Mouse (Mus musculus) stomach, embryonic 15.5 days (tissue): ENCODE measurements around the gene Tnni3. TPM values are rescaled to one million over a fixed set of nuclear protein-coding genes. Genes with fewer than 3 reads are reported as not detected.

Source experiments
- ATAC-seq: fragments of 200-750 bp; cut with Nextera tagmentation; 2 replicates; pipeline ENCODE4 v1.8.0; 2017; ENCODE audit warnings: low read depth, moderate number of reproducible peaks, moderate TSS enrichment; ENCODE audit not compliant: insufficient read depth, low FRiP score
- H3K27ac ChIP-seq: fragments of 300-500 bp; sonication (generic); 2 replicates; pipeline ENCODE4 v1.5.1; 2015; ENCODE audit warnings: mild to moderate bottlenecking, inconsistent platforms
- H3K27me3 ChIP-seq: fragments of 300-500 bp; sonication (generic); replicated peaks from 2 replicates; pipeline ENCODE4 v1.6.1; 2015; ENCODE audit warnings: inconsistent platforms
- H3K36me3 ChIP-seq: fragments of 300-500 bp; sonication (generic); 2 replicates; pipeline ENCODE4 v1.6.1; 2015; ENCODE audit warnings: inconsistent platforms
- H3K4me1 ChIP-seq: fragments of 300-500 bp; sonication (generic); 2 replicates; pipeline ENCODE4 v1.6.1; 2015; ENCODE audit warnings: inconsistent platforms
- H3K4me2 ChIP-seq: fragments of 300-500 bp; sonication (generic); 2 replicates; pipeline ENCODE4 v1.6.1; 2015; ENCODE audit warnings: mild to moderate bottlenecking, inconsistent platforms
- H3K4me3 ChIP-seq: fragments of 300-500 bp; sonication (generic); replicated peaks from 2 replicates; pipeline ENCODE4 v1.5.1; 2015; ENCODE audit warnings: inconsistent platforms
- H3K9ac ChIP-seq: fragments of 300-500 bp; sonication (generic); 2 replicates; pipeline ENCODE4 v1.6.1; 2015; ENCODE audit warnings: inconsistent platforms
- H3K9me3 ChIP-seq: fragments of 300-500 bp; sonication (generic); 2 replicates; pipeline ENCODE4 v1.6.1; 2016; ENCODE audit warnings: inconsistent platforms
- WGBS: fragments of 180-500 bp; shearing (Covaris S2); methylation state at CpG from one replicate; pipeline ENCODE4 v1.1.7; 2015; 5-methylcytosine and 5-hydroxymethylcytosine counted together
- polyA plus RNA-seq: library from polyadenylated mRNA; unstranded; fragments of >200 nt; fragmentation: Nextera tagmentation; extraction: Ambion mirVana; gene quantifications from 2 replicates; pipeline ENCODE4 v1.2.1, GENCODE M21; 2015

The Tnni3 gene
- polyA plus RNA-seq, 1 experiment from 2014 or later: 6.4 TPM

DNA sequence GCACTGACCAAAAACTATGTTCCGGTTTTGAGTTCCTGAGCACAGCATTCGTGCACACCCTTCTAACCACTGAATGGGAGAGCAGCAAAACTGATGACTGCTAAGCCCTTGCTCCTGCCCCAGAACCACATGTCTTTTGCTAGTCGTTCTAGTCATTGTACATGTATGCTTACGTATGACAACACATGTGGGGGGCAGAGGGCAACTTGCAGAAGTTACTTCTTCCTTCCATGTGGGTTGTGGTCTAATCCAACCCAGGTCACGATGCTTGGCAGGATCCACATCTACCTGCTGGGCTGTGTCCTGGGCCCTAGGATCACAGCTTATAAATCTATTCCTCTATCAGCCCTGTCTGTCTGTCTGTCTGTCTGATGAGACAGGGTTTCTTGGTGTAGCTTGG is 20.2 kb downstream of the Tnni3 start:
- H3K9me3 ChIP-seq: no peaks in the 10 kb centered on the region
- H3K4me2 ChIP-seq: no peak overlapping the region
- no peak overlapping the region for H3K4me3 ChIP-seq
- 78% methylated on average over 5 of the region's 5 CpGs for WGBS
- H3K27me3 ChIP-seq: no peaks in the 10 kb centered on the region
- no peaks in the 10 kb centered on the region for H3K36me3 ChIP-seq
- no peak overlapping the region for H3K9ac ChIP-seq
- H3K27ac ChIP-seq: no peak overlapping the region
- peaks cover 10% of the 10 kb centered on the region; the same call in 1 of the 2 replicates for H3K4me1 ChIP-seq
- no peak for ATAC-seq

GRCm38 (mm10) chr7:4503100-4503499 is 20.9 kb downstream of the Tnni3 start:
- H3K4me1 ChIP-seq: peaks cover 17% of the 10 kb centered on the region
- no peak overlapping the region for H3K4me3 ChIP-seq
- H3K9ac ChIP-seq: no peak overlapping the region
- no peaks in the 10 kb centered on the region for H3K36me3 ChIP-seq
- H3K27ac ChIP-seq: peak overlapping the region; percentile 59; the same call in 1 of the 2 replicates
- 84% methylated on average over 4 of the region's 4 CpGs for WGBS
- no peaks in the 10 kb centered on the region for H3K9me3 ChIP-seq
- ATAC-seq: no peak
- H3K4me2 ChIP-seq: no peak overlapping the region
- no peaks in the 10 kb centered on the region for H3K27me3 ChIP-seq

DNA sequence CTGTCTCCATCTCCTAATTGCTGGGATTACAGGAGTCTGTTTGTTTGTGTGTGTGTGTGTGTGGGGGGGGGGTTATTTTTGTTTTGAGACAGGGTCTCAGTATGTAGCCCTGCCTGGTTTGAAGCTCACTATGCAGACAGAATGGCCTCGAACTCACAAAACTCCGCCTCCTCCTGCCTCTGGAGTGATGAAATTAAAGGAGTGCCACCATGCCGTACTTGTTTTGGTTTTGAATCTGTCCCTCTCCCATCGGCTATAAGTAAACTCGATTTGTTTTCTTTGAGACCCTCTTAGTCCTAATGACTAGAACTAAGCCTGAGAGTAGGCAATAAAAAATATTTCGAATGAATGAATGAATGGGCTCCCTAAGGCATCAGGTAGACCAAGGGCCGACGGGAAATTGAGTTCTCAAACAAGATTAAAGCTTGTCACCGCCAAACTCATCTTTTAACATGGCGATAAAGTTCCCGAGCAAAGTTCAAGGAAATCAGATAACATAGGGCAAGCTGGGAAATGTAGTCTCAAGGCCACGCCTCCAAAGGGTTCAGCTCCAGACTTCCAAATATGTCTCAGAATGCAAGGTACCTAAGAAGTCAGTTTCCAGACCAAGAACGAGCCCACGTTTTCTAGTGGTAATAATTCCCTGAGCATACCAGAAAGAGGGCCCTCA is 21.5 kb downstream of the Tnni3 start:
- H3K4me1 ChIP-seq: peaks cover 21% of the 10 kb centered on the region
- no peaks in the 10 kb centered on the region for H3K36me3 ChIP-seq
- peak overlapping the region; percentile 94 for H3K27ac ChIP-seq
- WGBS: 8% methylated on average over 14 of the region's 14 CpGs
- no peak for ATAC-seq
- no peak overlapping the region for H3K9ac ChIP-seq
- H3K4me2 ChIP-seq: peak overlapping the region; percentile 62
- H3K9me3 ChIP-seq: no peaks in the 10 kb centered on the region
- H3K4me3 ChIP-seq: peak overlapping the region; percentile 93
- no peaks in the 10 kb centered on the region for H3K27me3 ChIP-seq

DNA sequence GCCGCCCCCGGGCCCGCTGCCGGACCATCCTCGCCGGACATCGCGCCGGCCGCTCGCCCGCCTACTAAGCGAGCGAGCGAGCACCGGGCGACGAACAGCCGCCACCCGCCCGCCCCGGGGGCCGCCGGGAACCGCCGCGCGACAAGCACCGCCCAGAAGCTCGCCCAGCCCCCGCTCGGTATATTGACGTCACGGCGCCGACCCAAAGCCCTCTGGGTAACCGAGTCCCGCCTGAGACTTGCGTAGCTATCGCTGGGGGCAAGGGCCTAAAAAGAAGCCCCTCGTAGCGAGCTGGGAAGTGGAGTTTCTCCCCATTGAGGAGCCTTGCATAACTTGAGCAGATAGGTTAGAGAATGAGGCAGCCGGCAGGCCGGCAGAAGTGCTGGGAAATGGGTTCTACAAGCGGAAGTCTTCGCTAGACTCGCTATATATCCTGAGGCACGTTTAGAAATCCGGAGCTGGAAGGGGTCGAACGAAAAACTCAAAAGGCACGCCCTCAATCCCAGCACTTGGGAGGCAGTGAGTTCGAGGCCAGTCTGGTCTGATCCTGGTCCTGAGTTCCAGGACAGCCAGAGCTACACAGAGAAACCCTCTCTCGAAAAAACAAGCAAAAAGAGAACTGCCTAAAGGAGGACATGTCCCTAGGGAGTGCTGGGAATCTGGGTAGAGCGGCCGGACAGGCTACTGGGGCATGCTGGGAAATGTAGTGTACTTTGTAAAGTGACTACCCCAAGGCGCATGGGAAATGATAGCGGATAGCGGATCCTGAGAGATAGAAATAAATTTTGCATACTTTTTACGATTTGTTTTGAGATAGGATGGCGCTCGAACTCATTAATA is 22.3 kb downstream of the Tnni3 start, which contains the start of gene Ppp1r12c:
Ppp1r12c (minus strand) TSS at position 123 of the 840 bp plus-strand sequence.
- peak within 1 kb of the TSS; percentile 94 for H3K27ac ChIP-seq
- no peaks in the 10 kb centered on the region for H3K36me3 ChIP-seq
- no peaks in the 10 kb centered on the region for H3K9me3 ChIP-seq
- H3K27me3 ChIP-seq: no peaks in the 10 kb centered on the region
- peak within 1 kb of the TSS; percentile 93 for H3K4me3 ChIP-seq
- under 1% methylated on average over 59 of the region's 62 CpGs for WGBS
- H3K4me1 ChIP-seq: peaks cover 23% of the 10 kb centered on the region
- H3K9ac ChIP-seq: peak within 1 kb of the TSS; percentile 83
- ATAC-seq: peak; percentile 94
- H3K4me2 ChIP-seq: peak within 1 kb of the TSS; percentile 69

DNA sequence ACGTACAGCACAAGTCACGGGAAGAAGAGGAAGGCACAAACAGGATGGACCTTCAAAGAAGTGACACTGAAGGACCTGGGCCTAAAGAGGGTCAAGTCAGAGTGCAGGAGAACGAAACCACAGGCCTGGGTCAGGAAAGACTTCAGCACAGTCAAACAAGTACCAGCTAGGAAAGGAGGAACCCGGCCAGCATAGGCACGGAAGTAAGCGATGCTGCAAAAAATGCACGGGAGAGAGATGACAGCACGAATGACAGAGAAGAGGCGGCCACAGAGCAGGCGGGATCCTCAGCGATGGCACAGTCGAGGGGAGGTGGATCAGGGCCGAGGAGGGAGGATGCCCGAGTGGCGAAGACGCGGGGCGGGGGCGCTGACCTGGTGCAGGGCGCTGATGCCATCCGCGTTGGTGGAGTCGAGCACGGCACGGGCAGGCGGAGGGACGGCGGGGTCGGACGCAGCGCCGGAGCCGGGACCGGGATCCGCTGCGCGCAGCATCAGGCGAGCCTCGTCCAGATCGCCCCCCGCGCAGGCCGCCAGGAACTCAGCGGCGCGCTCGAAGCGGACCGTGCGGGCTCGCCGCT is 23.0 kb downstream of the Tnni3 start:
- Histone ChIP-seq H3K9ac (peak overlapping the region; percentile 83), H3K27ac (peak overlapping the region; percentile 94), H3K27me3 (no peaks in the 10 kb centered on the region), H3K36me3 (no peaks in the 10 kb centered on the region), H3K4me1 (peaks cover 23% of the 10 kb centered on the region), H3K4me3 (peak overlapping the region; percentile 93), H3K4me2 (peak overlapping the region; percentile 69), H3K9me3 (no peaks in the 10 kb centered on the region)
- WGBS: under 1% methylated on average over 26 of the region's 52 CpGs
- peak; percentile 37 for ATAC-seq

- 85% methylated on average over 4 of the region's 4 CpGs for WGBS
- H3K4me2 ChIP-seq: peak overlapping the region; percentile 69
- no peaks in the 10 kb centered on the region for H3K9me3 ChIP-seq
- no peak overlapping the region; the same call in 1 of the 2 replicates for H3K9ac ChIP-seq
- H3K27me3 ChIP-seq: no peaks in the 10 kb centered on the region
- peak overlapping the region; percentile 61; the same call in 1 of the 2 replicates for H3K27ac ChIP-seq
- H3K4me3 ChIP-seq: peak overlapping the region; percentile 93; the same call in 1 of the 2 replicates
- peaks cover 3% of the 10 kb centered on the region; the same call in 1 of the 2 replicates for H3K36me3 ChIP-seq
- no peak for ATAC-seq
- peaks cover 23% of the 10 kb centered on the region for H3K4me1 ChIP-seq
Measured at GRCm38 (mm10) chr7:4499034-4499433, 25.0 kb downstream of the Tnni3 start.

GRCm38 (mm10) chr7:4498251-4498650 is 25.8 kb downstream of the Tnni3 start:
- Histone ChIP-seq H3K27ac (peak overlapping the region; percentile 61), H3K9me3 (no peaks in the 10 kb centered on the region), H3K27me3 (no peaks in the 10 kb centered on the region), H3K4me2 (peak overlapping the region; percentile 69), H3K36me3 (peaks cover 3% of the 10 kb centered on the region; the same call in 1 of the 2 replicates), H3K4me3 (0 out of 2 replicates have a peak overlapping the region, but pooled peaks have one; percentile 5), H3K4me1 (peaks cover 23% of the 10 kb centered on the region), H3K9ac (no peak overlapping the region)
- 23% methylated on average over 9 of the region's 9 CpGs for WGBS
- peak; percentile 3; the same call in 1 of the 2 replicates for ATAC-seq

GRCm38 (mm10) chr7:4497271-4497903 is 26.6 kb downstream of the Tnni3 start:
- H3K4me3 ChIP-seq: no peak overlapping the region
- ATAC-seq: no peak
- peak overlapping the region; percentile 69; the same call in 1 of the 2 replicates for H3K4me2 ChIP-seq
- H3K9ac ChIP-seq: no peak overlapping the region
- H3K27ac ChIP-seq: peak overlapping the region; percentile 51; the same call in 1 of the 2 replicates
- H3K9me3 ChIP-seq: no peaks in the 10 kb centered on the region
- H3K36me3 ChIP-seq: peaks cover 3% of the 10 kb centered on the region; the same call in 1 of the 2 replicates
- H3K4me1 ChIP-seq: peaks cover 31% of the 10 kb centered on the region
- WGBS: 88% methylated on average over 9 of the region's 9 CpGs
- H3K27me3 ChIP-seq: no peaks in the 10 kb centered on the region

DNA sequence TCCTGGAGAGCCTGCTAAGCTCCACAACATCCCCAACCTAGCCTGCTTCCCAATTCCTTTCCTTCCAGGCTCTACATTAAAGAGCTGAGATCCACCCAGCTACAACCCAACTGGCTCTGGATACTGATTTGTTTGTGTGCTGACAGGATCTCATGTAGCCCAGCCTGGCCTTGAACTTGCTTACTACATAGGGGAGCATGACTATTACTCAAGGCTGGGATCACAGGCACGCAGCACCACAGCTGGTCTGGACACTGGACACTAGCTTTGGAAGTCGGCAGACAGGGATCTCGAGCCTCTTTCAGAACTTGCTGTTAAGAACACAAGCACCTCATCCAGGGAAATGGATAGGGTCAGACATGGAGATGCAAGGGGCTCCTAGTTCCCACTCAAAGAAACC is 27.6 kb downstream of the Tnni3 start:
- peaks cover 3% of the 10 kb centered on the region; the same call in 1 of the 2 replicates for H3K36me3 ChIP-seq
- ATAC-seq: no peak

DNA sequence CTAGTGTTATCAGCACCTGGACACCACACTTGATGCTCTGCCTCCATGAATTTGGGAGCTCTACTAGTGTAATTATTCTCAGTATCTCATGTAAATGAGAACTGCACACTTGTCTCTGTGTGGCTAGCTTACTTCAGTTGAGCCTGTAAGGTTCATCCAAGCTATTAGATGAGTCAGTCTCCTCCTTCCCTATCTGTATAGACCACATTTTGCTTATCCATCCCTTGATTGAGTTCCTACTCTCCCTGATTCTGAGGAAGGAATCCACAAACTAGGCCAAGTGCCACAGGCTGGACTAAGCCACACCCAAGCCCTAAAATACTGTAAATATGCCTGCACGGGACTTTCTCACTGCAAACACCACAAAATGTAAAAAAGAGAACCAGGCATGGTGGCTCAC is 30.0 kb downstream of the Tnni3 start:
- Histone ChIP-seq H3K4me3 (no peak overlapping the region), H3K27me3 (no peaks in the 10 kb centered on the region), H3K4me1 (peaks cover 27% of the 10 kb centered on the region), H3K9ac (no peak overlapping the region), H3K4me2 (no peak overlapping the region), H3K27ac (no peak overlapping the region), H3K9me3 (no peaks in the 10 kb centered on the region), H3K36me3 (peaks cover 12% of the 10 kb centered on the region)
- ATAC-seq: no peak
- WGBS: 42% methylated on average over 1 of the region's 1 CpGs

More for the DNA sequence above, 27.6 kb downstream of the Tnni3 start:
- Histone ChIP-seq H3K9ac (no peak overlapping the region), H3K4me2 (no peak overlapping the region), H3K9me3 (no peaks in the 10 kb centered on the region), H3K27ac (no peak overlapping the region), H3K4me1 (peaks cover 37% of the 10 kb centered on the region), H3K4me3 (no peak overlapping the region), H3K27me3 (no peaks in the 10 kb centered on the region)
- 89% methylated on average over 3 of the region's 3 CpGs for WGBS
